Mouse (Mus musculus) lung, postnatal 25 days (tissue): ENCODE measurements at regions not wholly inside any gene's neighbourhood (a gene's known extent, or its start where the extent isn't known, plus 50 kb on each side); places are given as distances from the start of the nearest gene placed in this dataset.

Experiments
- DNase-seq: peaks from one replicate; pipeline ENCODE4 v3.0.0; 2022; ENCODE audit warnings: low spot score

DNA sequence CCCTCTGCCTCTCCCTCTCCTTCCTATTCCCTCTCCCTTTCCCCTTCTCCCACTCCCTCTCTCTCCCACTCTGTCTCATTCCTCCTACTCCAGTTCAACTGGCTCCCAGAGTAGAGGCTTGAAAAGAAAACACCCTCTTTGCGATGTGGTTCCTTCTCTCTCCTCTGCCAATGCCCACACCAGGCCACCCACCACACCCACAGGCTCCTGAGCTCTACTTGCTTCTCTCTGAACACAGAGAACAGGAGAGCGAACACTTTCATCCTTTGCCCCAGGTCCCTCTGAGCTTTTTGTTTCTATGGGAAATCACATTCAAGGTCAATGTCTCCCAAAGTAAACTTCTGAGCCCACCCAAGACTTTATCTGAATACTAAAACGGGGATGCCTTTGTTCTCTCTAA, 155.8 kb downstream of the Insig2 start:
- no peak for DNase-seq

- DNase-seq: no peak
Measured at GRCm38 (mm10) chr1:121177136-121177907, 155.1 kb downstream of the Insig2 start.

DNA sequence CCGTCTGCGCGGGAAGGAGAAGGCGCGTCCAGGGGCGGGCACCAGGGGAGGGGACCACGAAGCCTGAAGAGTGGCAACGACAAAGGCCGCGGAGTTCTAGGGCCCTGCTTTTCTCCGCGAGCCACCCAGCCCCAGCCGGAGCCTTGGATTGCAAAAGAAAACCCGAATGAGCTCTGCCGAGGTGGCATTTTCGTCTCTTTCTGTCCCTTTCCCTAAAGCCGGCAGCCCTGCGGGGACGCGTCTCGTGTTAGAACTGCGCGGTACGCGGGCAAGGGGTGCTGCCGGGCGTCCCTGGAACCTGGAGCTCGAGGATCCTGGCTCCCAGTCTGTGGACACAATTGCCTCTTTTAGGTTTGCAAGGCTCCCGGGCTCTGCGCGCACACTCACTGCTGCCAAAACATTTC, 154.5 kb downstream of the Insig2 start:
- DNase-seq: no peak

DNA sequence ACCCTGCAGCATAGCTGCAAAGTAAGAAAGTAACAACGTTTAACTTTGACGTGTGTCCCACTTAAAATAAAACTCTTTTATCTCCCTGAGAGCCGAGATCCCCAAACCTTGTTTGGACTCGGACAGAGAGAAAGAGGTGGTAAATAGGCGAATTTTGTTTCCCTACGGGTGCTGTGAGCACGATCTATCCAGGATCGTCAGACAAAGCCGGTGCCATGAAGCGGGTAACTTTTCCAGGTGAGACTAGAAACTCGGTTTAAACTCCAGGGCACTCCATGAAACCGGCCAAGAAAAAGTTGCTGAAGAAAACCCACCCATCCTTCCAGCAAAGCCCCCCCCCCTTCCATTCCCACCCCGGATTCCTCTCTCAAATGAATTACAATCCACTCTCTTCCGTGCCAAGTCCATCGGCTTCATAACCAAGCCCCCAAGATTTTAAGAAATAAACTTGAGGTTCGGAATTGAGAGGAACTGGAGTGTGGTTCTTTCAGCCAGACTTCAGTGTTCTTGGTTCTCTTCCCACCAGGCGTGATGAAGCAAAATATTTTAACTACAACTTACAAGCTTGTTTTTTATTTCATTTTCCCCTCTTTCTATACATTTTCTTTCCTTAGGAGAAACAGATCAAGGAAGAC, 153.7 kb downstream of the Insig2 start:
- DNase-seq: no peak

GRCm38 (mm10) chr1:121180273-121181030, 151.9 kb downstream of the Insig2 start:
- peak; percentile 64 for DNase-seq

GRCm38 (mm10) chr1:121188895-121189294, 143.5 kb downstream of the Insig2 start:
- no peak for DNase-seq

- no peak for DNase-seq
Measured at GRCm38 (mm10) chr1:121194800-121195199, 137.6 kb downstream of the Insig2 start.

DNA sequence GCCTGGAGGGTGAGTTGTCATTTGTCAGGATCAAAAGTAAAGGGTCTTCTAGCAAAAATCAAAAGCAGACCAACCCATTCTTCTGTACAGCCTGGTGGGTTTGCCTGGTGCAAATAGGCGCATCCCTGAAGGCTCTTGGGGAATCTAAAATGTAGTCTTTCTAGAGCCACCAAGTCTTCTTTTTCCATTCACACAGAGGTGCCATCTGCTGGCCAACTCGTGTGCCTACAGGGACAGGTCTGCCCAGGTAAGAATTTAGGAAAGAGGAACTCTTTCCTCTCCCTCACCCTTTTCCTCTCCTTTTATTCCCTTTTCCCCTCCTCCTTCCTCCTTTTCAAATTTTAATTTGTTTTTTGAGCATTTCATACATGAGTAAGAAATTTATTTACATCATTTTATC, 116.5 kb downstream of the Insig2 start:
- no peak for DNase-seq

DNA sequence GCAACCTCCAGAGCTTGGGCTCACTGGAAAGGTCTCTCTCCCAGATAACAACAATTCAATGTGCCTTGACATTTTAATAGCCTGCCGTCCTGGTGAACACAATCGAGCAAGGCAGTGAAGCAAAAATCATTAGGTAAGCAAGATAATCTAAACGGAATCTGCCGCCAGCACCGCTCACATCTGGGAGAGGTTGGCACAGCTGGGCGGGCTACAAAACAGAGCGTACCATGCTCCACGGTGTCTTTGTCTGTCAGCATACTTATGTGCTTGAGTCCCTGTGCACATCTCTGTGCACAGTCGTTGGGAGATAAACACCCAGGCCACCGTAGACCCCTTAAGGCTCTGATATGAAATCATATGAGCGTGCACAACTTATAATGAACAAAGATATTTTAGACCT, 108.1 kb downstream of the Insig2 start:
- no peak for DNase-seq

- no peak for DNase-seq
Measured at GRCm38 (mm10) chr1:121226466-121227232, 105.7 kb downstream of the Insig2 start.

DNA sequence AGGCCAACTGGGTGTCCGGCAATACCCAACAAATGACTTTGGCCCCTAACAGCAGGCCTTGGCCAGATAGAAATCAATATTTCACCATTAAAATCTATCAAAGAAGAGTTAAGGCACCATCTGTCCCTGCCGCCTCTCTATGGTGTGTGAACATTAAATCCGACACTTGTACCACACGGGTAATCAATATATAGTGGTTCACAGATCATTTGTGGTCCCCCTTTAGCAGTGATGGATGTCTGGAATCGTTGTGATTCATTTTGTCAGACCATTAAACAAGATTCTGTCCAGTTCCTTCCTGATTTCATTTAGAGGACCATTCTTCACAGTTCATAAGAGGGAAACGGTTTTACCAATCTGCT, 105.2 kb downstream of the Insig2 start:
- DNase-seq: no peak

- no peak for DNase-seq
Measured at GRCm38 (mm10) chr1:121243576-121243975, 88.8 kb downstream of the Insig2 start.

DNA sequence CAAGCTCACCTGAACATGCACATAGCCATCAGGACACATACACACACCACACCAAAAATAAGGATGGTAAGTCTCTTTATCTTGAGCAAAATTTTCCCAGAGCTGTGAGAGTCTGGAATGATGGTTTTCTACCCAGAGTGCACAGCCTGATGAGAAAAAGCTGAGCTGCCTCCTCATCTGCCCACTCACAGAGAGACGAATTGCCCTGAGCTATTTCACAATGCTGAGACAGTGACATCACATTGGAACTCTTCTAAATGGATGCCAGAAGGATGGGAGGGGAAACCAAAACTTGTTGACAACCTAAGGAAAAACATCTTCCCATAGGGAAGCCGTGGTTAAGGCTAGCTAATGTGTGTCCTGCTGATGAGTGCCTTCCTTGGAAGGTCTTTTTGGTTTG, 84.8 kb downstream of the Insig2 start:
- no peak for DNase-seq

- peak; percentile 12 for DNase-seq
Measured at GRCm38 (mm10) chr1:121249081-121249480, 83.3 kb downstream of the Insig2 start.

GRCm38 (mm10) chr1:121250686-121251085, 81.7 kb downstream of the Insig2 start:
- no peak for DNase-seq

DNA sequence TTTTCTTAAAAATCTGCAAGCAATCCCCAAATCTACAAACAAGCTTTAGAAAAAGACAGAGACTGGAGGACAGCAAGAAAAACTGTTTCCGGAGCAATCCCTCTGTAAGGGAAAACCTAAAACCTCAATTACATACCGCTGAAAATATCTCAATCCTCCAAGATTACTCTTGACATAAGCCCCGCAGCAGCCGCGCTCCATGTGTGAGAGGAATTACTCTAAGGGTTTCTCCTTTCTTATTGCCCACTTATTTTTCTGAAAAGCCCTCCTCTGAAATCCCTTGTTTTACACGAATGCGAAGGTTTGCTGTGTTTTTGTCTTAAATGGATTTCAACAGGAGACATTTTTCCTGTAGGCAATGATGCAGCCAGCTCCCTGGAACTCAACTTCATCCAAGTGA, 80.3 kb downstream of the Insig2 start:
- DNase-seq: no peak

DNA sequence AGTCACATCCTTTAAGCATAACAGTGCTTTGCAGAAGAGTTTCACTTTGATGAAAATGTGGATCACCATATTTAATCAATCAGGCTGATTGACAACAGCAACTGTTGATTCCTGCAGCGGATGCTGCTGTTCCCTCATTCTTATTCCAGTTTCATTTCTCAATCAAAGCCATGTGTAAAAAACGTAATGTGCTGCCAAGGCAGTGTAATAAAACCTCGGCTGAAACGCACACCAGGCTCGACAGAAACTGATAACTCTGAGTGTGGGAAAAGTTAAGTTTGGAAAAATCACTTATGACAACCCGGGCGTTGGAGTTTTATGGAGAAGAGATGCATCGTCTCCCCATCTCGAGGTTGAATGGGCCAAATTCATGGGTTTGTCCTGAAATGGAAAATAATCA, 78.2 kb downstream of the Insig2 start:
- DNase-seq: no peak
